Mouse (Mus musculus) lung, embryonic 15.5 days (tissue): Measurements from ENCODE around the gene Vmn1r219. TPM values are rescaled to one million over a fixed set of nuclear protein-coding genes. Genes with fewer than 3 reads are reported as not detected.
"Not testable (repeated sequence)": the region's sequence is repeated elsewhere in the genome, so short reads cannot be mapped to it uniquely, and the experiment has no call there.

Experiments
- ATAC-seq: fragments of 200-750 bp; cut with Nextera tagmentation; 2 replicates; pipeline ENCODE4 v1.8.0; 2017; ENCODE audit warnings: moderate number of reproducible peaks, borderline replicate concordance; ENCODE audit not compliant: low FRiP score, low TSS enrichment; ENCODE audit errors: extremely low read depth
- H3K27ac ChIP-seq: fragments of 300-500 bp; sonication (generic); 2 replicates; pipeline ENCODE4 v1.5.1; 2015; ENCODE audit warnings: moderate library complexity, mild to moderate bottlenecking, inconsistent platforms
- H3K27me3 ChIP-seq: fragments of 300-500 bp; sonication (generic); 2 replicates; pipeline ENCODE4 v1.6.1; 2015; ENCODE audit warnings: inconsistent platforms
- H3K36me3 ChIP-seq: fragments of 300-500 bp; sonication (generic); 2 replicates; pipeline ENCODE4 v1.6.1; 2015; ENCODE audit warnings: inconsistent platforms
- H3K4me1 ChIP-seq: fragments of 300-500 bp; sonication (generic); 2 replicates; pipeline ENCODE4 v1.6.1; 2015; ENCODE audit warnings: inconsistent platforms
- H3K4me2 ChIP-seq: fragments of 300-500 bp; sonication (generic); 2 replicates; pipeline ENCODE4 v1.6.1; 2015; ENCODE audit warnings: inconsistent platforms, mild to moderate bottlenecking, moderate library complexity
- H3K4me3 ChIP-seq: fragments of 300-500 bp; sonication (generic); 2 replicates; pipeline ENCODE4 v1.5.1; 2015; ENCODE audit warnings: mild to moderate bottlenecking, inconsistent platforms
- H3K9ac ChIP-seq: fragments of 300-500 bp; sonication (generic); 2 replicates; pipeline ENCODE4 v1.6.1; 2015; ENCODE audit warnings: inconsistent platforms
- H3K9me3 ChIP-seq: fragments of 300-500 bp; sonication (generic); 2 replicates; pipeline ENCODE4 v1.6.1; 2016; ENCODE audit warnings: inconsistent platforms
- WGBS: fragments of 180-500 bp; shearing (Covaris S2); methylation state at CpG from one replicate; pipeline ENCODE4 v1.1.7; 2015; 5-methylcytosine and 5-hydroxymethylcytosine counted together
- polyA plus RNA-seq: library from polyadenylated mRNA; unstranded; fragments of >200 nt; fragmentation: Nextera tagmentation; extraction: Ambion mirVana; gene quantifications from 2 replicates; pipeline ENCODE4 v1.2.1, GENCODE M21; 2015

Gene Vmn1r219
- polyA plus RNA-seq: 0.02 TPM in 1 of 2 replicates, not detected in the other

DNA sequence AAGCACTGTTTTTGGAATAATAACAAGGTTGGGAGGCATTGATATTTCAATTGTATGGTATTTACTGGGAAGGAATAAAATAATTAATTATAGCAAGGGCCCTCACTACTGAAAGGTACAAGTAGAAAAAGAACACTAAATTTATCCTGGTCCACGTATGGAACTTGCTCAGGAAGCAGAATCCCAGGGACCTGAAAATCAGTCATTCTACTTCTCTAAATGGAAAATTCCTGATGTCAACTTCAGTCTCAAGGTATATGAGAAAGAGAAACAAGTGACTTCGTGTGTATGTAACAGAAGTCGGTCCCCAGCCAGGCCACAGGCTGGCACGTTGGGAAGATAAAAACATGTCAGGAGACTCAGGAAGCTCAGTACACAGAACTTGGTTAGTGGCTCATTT, at the start of gene Vmn1r219:
Gene Vmn1r219, plus strand, starts transcription at position 301 of the 400 bp plus-strand sequence.
- no peak for ATAC-seq
- no peaks in the 10 kb centered on the region for H3K4me1 ChIP-seq
- no peaks in the 10 kb centered on the region for H3K9me3 ChIP-seq
- no peak within 1 kb of the TSS for H3K9ac ChIP-seq
- WGBS: 62% methylated on average over 4 of the region's 4 CpGs
- no peaks in the 10 kb centered on the region for H3K36me3 ChIP-seq
- H3K4me2 ChIP-seq: no peak within 1 kb of the TSS
- no peak within 1 kb of the TSS for H3K4me3 ChIP-seq
- no peaks in the 10 kb centered on the region for H3K27me3 ChIP-seq
- no peak within 1 kb of the TSS for H3K27ac ChIP-seq

DNA sequence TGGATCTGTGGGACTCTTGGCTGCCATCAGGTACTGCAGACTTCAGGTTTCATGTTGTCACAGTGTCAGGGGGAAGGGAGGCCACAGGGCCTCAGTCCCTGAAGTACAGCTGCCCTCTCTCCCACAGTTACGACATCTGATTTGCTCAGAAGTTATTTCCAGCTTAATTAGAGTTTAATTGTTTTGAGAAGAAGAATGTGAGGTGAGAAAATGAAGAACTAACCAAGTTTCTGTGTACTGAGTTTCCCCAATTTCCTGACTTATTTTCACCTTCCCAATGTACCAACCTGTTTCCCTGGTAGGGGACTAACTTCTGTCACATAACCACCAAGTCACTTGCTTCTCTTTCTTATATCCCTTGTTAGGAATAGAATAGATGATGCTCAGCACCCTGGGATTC, 41.0 kb upstream of the Vmn1r219 start, which contains the start of gene Vmn1r217:
Gene Vmn1r217, minus strand, starts transcription at position 101 of the 400 bp plus-strand sequence.
- H3K36me3 ChIP-seq, H3K9ac ChIP-seq, H3K4me3 ChIP-seq, H3K27ac ChIP-seq, ATAC-seq, H3K4me1 ChIP-seq, H3K27me3 ChIP-seq, H3K4me2 ChIP-seq, H3K9me3 ChIP-seq: not testable (repeated sequence)
- 57% methylated on average over 1 of the region's 1 CpGs for WGBS

DNA sequence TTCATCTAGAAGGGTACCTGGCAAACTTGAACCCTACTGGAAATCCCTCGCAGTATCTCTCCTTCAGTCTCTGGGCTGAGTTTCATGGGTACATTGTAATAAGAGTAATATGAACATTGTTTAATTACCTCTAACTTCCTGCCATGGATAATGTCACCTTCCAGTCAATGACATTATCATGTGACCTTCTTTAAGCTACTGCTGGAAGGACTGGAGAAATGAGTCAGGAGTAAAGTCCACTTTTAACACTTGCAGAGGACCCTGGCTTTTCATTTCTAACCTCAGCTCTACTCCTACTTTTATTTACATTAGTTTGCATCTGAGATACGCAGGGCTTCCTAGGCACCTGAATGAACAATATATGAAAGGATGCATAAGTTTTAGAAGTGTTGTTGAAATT, 38.5 kb upstream of the Vmn1r219 start:
- no peak overlapping the region for H3K9ac ChIP-seq
- H3K4me3 ChIP-seq: no peak overlapping the region
- ATAC-seq: no peak
- no peaks in the 10 kb centered on the region for H3K27me3 ChIP-seq
- H3K9me3 ChIP-seq: no peaks in the 10 kb centered on the region
- 66% methylated on average over 2 of the region's 2 CpGs for whole genome bisulfite sequencing
- no peak overlapping the region for H3K4me2 ChIP-seq
- no peaks in the 10 kb centered on the region for H3K36me3 ChIP-seq
- no peak overlapping the region for H3K27ac ChIP-seq
- H3K4me1 ChIP-seq: no peaks in the 10 kb centered on the region

DNA sequence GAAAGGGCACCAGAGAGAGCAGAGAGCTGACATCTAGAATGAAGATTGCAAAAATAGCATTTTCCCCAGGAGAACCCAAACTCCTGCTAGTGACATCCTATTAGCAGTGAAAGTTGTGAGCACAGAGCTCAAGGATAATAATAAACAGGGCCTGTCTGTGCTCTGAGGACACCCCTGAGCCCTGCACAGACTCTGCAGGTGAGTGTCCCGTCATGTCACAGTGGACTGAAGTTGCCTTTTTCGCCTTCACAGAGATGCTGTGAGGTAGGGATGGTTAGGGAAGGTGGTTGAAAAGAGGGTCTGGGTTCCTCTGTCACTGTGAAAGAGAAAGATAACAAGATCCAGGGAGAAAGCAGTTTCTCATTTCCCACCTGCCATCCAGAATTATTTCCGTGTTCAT, 26.0 kb upstream of the Vmn1r219 start, which contains the start of gene Vmn1r218:
Gene Vmn1r218, plus strand, starts transcription at position 57 of the 400 bp plus-strand sequence.
- no peak for ATAC-seq
- H3K4me3 ChIP-seq: no peak within 1 kb of the TSS
- no peaks in the 10 kb centered on the region for H3K9me3 ChIP-seq
- H3K9ac ChIP-seq: no peak within 1 kb of the TSS
- H3K4me2 ChIP-seq: no peak within 1 kb of the TSS
- no peaks in the 10 kb centered on the region for H3K4me1 ChIP-seq
- no peak within 1 kb of the TSS for H3K27ac ChIP-seq
- no peaks in the 10 kb centered on the region for H3K27me3 ChIP-seq
- H3K36me3 ChIP-seq: no peaks in the 10 kb centered on the region
- WGBS: 63% methylated on average over 3 of the region's 3 CpGs

DNA sequence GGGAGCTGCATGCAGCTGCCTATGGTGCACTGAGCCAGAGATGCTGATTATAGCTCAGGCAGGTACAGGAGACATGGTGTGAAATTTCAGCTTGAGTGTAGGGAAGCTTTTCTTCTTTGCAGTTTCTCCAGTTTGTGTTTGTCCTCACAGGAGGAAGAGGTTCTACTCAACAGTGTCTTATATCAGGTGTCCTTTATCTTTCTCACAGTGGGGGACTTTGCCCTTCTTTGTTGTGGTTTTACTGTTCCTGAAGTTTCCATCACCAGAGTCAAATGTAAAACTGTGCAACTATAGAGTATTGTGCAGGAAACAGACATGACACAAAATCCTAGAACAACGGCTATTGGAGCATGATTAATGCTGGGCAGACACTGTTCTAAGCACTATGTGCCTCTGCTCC, 25.6 kb upstream of the Vmn1r219 start:
- H3K9ac ChIP-seq: no peak overlapping the region
- WGBS: 87% methylated on average over 1 of the region's 1 CpGs
- H3K27ac ChIP-seq: no peak overlapping the region
- no peak for ATAC-seq
- H3K4me2 ChIP-seq: no peak overlapping the region
- no peaks in the 10 kb centered on the region for H3K27me3 ChIP-seq
- H3K4me3 ChIP-seq: no peak overlapping the region
- H3K36me3 ChIP-seq: no peaks in the 10 kb centered on the region
- no peaks in the 10 kb centered on the region for H3K9me3 ChIP-seq
- H3K4me1 ChIP-seq: no peaks in the 10 kb centered on the region

DNA sequence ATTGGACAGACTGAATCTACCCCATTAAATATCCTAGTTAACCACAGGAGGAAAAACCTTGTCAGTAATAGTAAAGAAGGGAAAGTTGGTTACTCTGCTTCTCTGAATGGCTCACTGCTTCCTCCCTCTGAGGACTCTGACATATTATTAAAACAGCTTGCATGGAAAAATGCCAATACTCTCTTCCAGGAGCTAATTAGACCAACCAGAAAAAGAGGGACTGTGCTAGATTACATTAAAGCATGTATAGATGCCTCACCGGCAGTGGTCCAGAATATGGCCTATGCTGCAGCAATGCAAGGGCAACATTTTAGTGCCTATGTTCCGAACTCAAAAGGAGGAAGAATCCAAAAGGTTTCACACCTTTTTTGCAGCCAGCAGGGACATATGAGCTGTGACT, 20.2 kb upstream of the Vmn1r219 start:
- no peaks in the 10 kb centered on the region for H3K9me3 ChIP-seq
- no peak for ATAC-seq
- H3K4me1 ChIP-seq: no peaks in the 10 kb centered on the region
- H3K27ac ChIP-seq: no peak overlapping the region
- WGBS: 74% methylated on average over 2 of the region's 2 CpGs
- no peak overlapping the region for H3K4me3 ChIP-seq
- H3K4me2 ChIP-seq: no peak overlapping the region
- no peaks in the 10 kb centered on the region for H3K36me3 ChIP-seq
- no peak overlapping the region for H3K9ac ChIP-seq
- H3K27me3 ChIP-seq: no peaks in the 10 kb centered on the region

DNA sequence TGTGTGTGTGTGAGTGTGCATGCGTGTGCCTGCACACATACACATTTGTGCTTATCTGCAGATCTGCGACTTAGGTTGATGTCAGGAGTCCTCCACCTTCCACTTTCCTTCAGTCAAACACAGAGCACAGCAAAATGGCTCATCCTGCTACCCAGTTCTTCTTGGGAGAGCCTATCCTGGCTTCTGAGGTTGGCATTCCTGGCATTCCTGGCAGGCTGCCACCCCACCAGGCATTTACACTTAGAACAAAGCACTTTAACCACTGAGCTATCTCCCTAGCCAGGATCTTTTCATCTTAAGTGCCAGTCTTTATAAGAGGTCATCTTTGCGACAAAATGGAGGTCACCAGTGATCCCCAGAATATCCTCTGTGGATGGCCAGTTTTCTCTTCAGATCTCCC, 1.3 kb upstream of the Vmn1r219 start:
- Histone ChIP-seq H3K4me1 (no peaks in the 10 kb centered on the region), H3K27me3 (no peaks in the 10 kb centered on the region), H3K36me3 (no peaks in the 10 kb centered on the region), H3K4me2 (no peak overlapping the region), H3K9ac (no peak overlapping the region), H3K9me3 (no peaks in the 10 kb centered on the region), H3K27ac (no peak overlapping the region), H3K4me3 (no peak overlapping the region)
- no peak for ATAC-seq
- 70% methylated on average over 2 of the region's 3 CpGs for WGBS

DNA sequence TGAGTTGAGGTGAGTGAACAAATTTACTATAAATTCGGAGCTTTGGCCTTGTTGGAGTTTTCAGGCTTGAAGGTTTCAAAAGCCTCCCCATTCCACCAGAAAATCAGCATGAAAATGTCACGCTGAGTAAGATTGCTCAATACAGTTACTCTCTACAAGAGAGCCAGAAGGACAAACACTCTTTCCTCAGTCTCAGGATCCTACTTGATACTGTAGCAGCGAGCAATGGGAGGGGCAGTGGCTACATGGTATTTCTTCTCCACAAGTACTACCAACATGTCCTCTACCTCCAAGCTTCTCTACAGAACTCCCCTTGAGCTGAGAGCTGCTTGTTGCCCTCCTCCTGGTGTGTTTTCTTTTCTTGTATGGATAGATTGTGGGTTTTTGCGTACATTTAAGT, 7.4 kb downstream of the Vmn1r219 start:
- H3K9me3 ChIP-seq, H3K4me2 ChIP-seq, H3K4me1 ChIP-seq, ATAC-seq, H3K27me3 ChIP-seq, H3K9ac ChIP-seq, H3K27ac ChIP-seq, H3K36me3 ChIP-seq, H3K4me3 ChIP-seq: not testable (repeated sequence)
- 67% methylated on average over 4 of the region's 4 CpGs for WGBS

DNA sequence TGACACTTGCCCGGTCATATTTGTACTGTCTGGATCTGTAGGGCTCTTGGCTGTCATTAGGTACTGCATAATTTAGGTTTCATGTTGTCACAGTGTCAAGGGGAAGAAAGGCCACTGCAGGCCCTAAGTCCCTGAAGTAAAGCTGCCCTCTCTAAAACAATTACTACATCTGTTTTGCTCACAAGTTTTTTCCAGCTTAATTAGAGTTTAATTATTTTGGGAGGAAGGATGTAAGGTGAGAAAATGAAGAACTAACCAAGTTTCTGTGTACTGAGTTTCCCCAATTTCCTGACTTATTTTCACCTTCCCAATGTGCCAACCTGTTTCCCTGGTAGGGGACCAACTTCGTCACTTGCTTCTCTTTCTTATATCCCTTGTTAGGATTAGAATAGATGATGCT, 28.8 kb downstream of the Vmn1r219 start, which contains the start of gene Vmn1r220:
Gene Vmn1r220, minus strand, starts transcription at position 101 of the 400 bp plus-strand sequence.
- H3K4me3 ChIP-seq: no peak within 1 kb of the TSS
- H3K9me3 ChIP-seq: no peaks in the 10 kb centered on the region
- no peaks in the 10 kb centered on the region for H3K36me3 ChIP-seq
- ATAC-seq: no peak
- no peaks in the 10 kb centered on the region for H3K27me3 ChIP-seq
- H3K4me2 ChIP-seq: no peak within 1 kb of the TSS
- H3K9ac ChIP-seq: no peak within 1 kb of the TSS
- H3K4me1 ChIP-seq: no peaks in the 10 kb centered on the region
- 84% methylated on average over 2 of the region's 2 CpGs for WGBS
- no peak within 1 kb of the TSS for H3K27ac ChIP-seq

DNA sequence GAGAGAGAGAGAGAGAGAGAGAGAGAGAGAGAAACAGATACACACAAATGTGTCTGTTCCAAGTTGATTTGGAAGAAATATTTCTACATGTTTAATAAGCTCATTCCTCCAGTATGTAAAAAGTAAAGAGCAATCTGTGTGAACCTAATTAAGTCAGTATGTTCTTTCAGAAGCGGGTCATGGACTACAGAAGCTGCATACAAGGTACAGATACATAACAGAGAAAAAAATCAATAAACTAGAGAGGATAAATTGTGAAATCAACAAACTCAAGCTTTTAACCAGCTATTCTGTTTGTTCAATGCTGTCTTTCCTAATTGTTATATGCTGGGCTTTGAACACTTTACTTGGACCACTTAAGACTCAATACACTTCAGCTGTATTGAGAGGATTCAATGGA, 44.8 kb downstream of the Vmn1r219 start:
- H3K9ac ChIP-seq, H3K4me1 ChIP-seq, H3K9me3 ChIP-seq, ATAC-seq, H3K27ac ChIP-seq, H3K4me2 ChIP-seq, H3K36me3 ChIP-seq, H3K27me3 ChIP-seq, H3K4me3 ChIP-seq: not testable (repeated sequence)
- 68% methylated on average over 1 of the region's 1 CpGs for WGBS

DNA sequence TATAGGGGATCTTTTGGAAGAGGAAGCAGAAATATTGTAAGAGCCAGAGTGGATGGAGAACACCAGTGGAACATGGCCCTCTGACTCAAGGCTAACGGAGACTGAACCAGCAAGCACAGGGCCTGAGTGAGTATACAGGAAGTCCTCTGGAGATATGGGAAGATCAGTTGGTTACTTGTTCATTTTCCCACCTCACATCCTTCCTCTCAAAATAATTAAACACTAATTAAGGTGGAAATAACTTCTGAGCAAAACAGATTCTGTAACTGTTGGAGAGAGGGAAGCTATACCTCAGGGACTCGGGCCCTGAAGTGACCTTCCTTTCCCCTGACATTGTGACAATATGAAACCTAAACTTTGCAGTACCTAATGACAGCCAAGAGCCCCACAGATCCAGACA, 54.7 kb downstream of the Vmn1r219 start, which contains the start of gene Vmn1r221:
Gene Vmn1r221, plus strand, starts transcription at position 301 of the 400 bp plus-strand sequence.
- H3K9ac ChIP-seq, H3K36me3 ChIP-seq, H3K4me2 ChIP-seq, H3K27me3 ChIP-seq, ATAC-seq, H3K9me3 ChIP-seq, H3K27ac ChIP-seq, H3K4me3 ChIP-seq, H3K4me1 ChIP-seq: not testable (repeated sequence)
- WGBS: 80% methylated on average over 2 of the region's 2 CpGs
